Mouse (Mus musculus) heart, embryonic 13.5 days (tissue): Measurements from ENCODE around the gene Igf1r. TPM values are rescaled to one million over a fixed set of nuclear protein-coding genes. Genes with fewer than 3 reads are reported as not detected.

Source experiments
- ATAC-seq: fragments of 200-750 bp; cut with Nextera tagmentation; 2 replicates; pipeline ENCODE4 v1.8.0; 2017; ENCODE audit warnings: moderate TSS enrichment; ENCODE audit not compliant: insufficient number of reproducible peaks, low FRiP score, low TSS enrichment; ENCODE audit errors: extremely low read depth
- H3K27ac ChIP-seq: fragments of 300-500 bp; sonication (generic); replicated peaks from 2 replicates; pipeline ENCODE4 v1.5.1; 2015; ENCODE audit warnings: moderate library complexity, mild to moderate bottlenecking, inconsistent platforms
- H3K27me3 ChIP-seq: fragments of 300-500 bp; sonication (generic); replicated peaks from 2 replicates; pipeline ENCODE4 v1.6.1; 2015; ENCODE audit warnings: mild to moderate bottlenecking, inconsistent platforms
- H3K36me3 ChIP-seq: fragments of 300-500 bp; sonication (generic); 2 replicates; pipeline ENCODE4 v1.6.1; 2015; ENCODE audit warnings: mild to moderate bottlenecking, inconsistent platforms
- H3K4me1 ChIP-seq: fragments of 300-500 bp; sonication (generic); 2 replicates; pipeline ENCODE4 v1.6.1; 2015; ENCODE audit warnings: inconsistent platforms
- H3K4me2 ChIP-seq: fragments of 300-500 bp; sonication (generic); 2 replicates; pipeline ENCODE4 v1.6.1; 2015; ENCODE audit warnings: inconsistent platforms, mild to moderate bottlenecking, moderate library complexity
- H3K4me3 ChIP-seq: fragments of 300-500 bp; sonication (generic); 2 replicates; pipeline ENCODE4 v1.5.1; 2015; ENCODE audit warnings: moderate library complexity, mild to moderate bottlenecking, inconsistent platforms
- H3K9ac ChIP-seq: fragments of 300-500 bp; sonication (generic); 2 replicates; pipeline ENCODE4 v1.6.1; 2015; ENCODE audit warnings: inconsistent platforms, mild to moderate bottlenecking, moderate library complexity
- H3K9me3 ChIP-seq: fragments of 300-500 bp; sonication (generic); 2 replicates; pipeline ENCODE4 v1.6.1; 2016; ENCODE audit warnings: inconsistent platforms
- WGBS: fragments of 180-500 bp; shearing (Covaris S2); methylation state at CpG from one replicate; pipeline ENCODE4 v1.1.7; 2015; ENCODE audit warnings: mixed read lengths; 5-methylcytosine and 5-hydroxymethylcytosine counted together
- polyA plus RNA-seq: library from polyadenylated mRNA; unstranded; fragments of >200 nt; fragmentation: Nextera tagmentation; extraction: Ambion mirVana; gene quantifications from 2 replicates; pipeline ENCODE4 v1.2.1, GENCODE M21; 2015

Gene Igf1r
- polyA plus RNA-seq, 1 experiment from 2014 or later = 15.0 TPM

GRCm38 (mm10) chr7:67936801-67937200 is 15.8 kb upstream of the Igf1r start:
- no peak overlapping the region for H3K9ac ChIP-seq
- H3K27me3 ChIP-seq = no peaks in the 10 kb centered on the region; the same call in 1 of the 2 replicates
- WGBS = 74% methylated on average over 7 of the region's 7 CpGs
- H3K4me3 ChIP-seq = no peak overlapping the region
- no peaks in the 10 kb centered on the region for H3K9me3 ChIP-seq
- H3K4me2 ChIP-seq = no peak overlapping the region
- H3K27ac ChIP-seq = no peak overlapping the region
- no peak for ATAC-seq
- no peaks in the 10 kb centered on the region for H3K36me3 ChIP-seq
- H3K4me1 ChIP-seq = no peaks in the 10 kb centered on the region

GRCm38 (mm10) chr7:67943805-67944204 is 8.8 kb upstream of the Igf1r start:
- Histone ChIP-seq H3K9ac (no peak overlapping the region), H3K4me2 (no peak overlapping the region), H3K27me3 (peaks cover 7% of the 10 kb centered on the region; the same call in 1 of the 2 replicates), H3K36me3 (no peaks in the 10 kb centered on the region), H3K9me3 (no peaks in the 10 kb centered on the region), H3K27ac (no peak overlapping the region), H3K4me1 (0 out of 2 replicates have a peak, but pooled peaks cover 3% of the 10 kb centered on the region), H3K4me3 (no peak overlapping the region)
- 60% methylated on average over 9 of the region's 9 CpGs for WGBS
- no peak for ATAC-seq

- Histone ChIP-seq H3K4me1 (peaks cover 13% of the 10 kb centered on the region), H3K9me3 (no peaks in the 10 kb centered on the region), H3K9ac (no peak overlapping the region), H3K4me3 (no peak overlapping the region), H3K27ac (no peak overlapping the region), H3K27me3 (peaks cover 7% of the 10 kb centered on the region; the same call in 1 of the 2 replicates), H3K4me2 (no peak overlapping the region), H3K36me3 (no peaks in the 10 kb centered on the region)
- no peak for ATAC-seq
- WGBS = 40% methylated on average over 1 of the region's 1 CpGs
These were observed 5.7 kb upstream of the Igf1r start for GRCm38 (mm10) chr7:67946901-67947300.

- H3K27ac ChIP-seq = peak overlapping the region; percentile 100
- H3K27me3 ChIP-seq = peaks cover 7% of the 10 kb centered on the region; the same call in 1 of the 2 replicates
- H3K36me3 ChIP-seq = no peaks in the 10 kb centered on the region
- H3K4me2 ChIP-seq = peak overlapping the region; percentile 83
- no peak for ATAC-seq
- H3K9me3 ChIP-seq = no peaks in the 10 kb centered on the region
- under 1% methylated on average over 24 of the region's 24 CpGs for WGBS
- peak overlapping the region; percentile 99 for H3K9ac ChIP-seq
- H3K4me3 ChIP-seq = peak overlapping the region; percentile 82
- peaks cover 24% of the 10 kb centered on the region for H3K4me1 ChIP-seq
These were observed 2.2 kb upstream of the Igf1r start for GRCm38 (mm10) chr7:67950346-67950814.

GRCm38 (mm10) chr7:67950815-67951531 is 1.7 kb upstream of the Igf1r start:
- peak overlapping the region; percentile 100 for H3K27ac ChIP-seq
- ATAC-seq = peak; percentile 71
- H3K9me3 ChIP-seq = no peaks in the 10 kb centered on the region
- WGBS = under 1% methylated on average over 68 of the region's 71 CpGs
- H3K4me3 ChIP-seq = peak overlapping the region; percentile 82
- H3K36me3 ChIP-seq = no peaks in the 10 kb centered on the region
- H3K4me2 ChIP-seq = peak overlapping the region; percentile 83
- H3K4me1 ChIP-seq = peaks cover 30% of the 10 kb centered on the region
- H3K9ac ChIP-seq = peak overlapping the region; percentile 99
- peaks cover 7% of the 10 kb centered on the region; the same call in 1 of the 2 replicates for H3K27me3 ChIP-seq

- peak; percentile 61 for ATAC-seq
- Histone ChIP-seq H3K27me3 (peaks cover 4% of the 10 kb centered on the region; the same call in 1 of the 2 replicates), H3K36me3 (no peaks in the 10 kb centered on the region), H3K27ac (peak overlapping the region; percentile 100), H3K4me1 (peaks cover 37% of the 10 kb centered on the region), H3K4me2 (peak overlapping the region; percentile 83), H3K9ac (peak overlapping the region; percentile 99), H3K4me3 (peak overlapping the region; percentile 82), H3K9me3 (no peaks in the 10 kb centered on the region)
- 1% methylated on average over 44 of the region's 73 CpGs for WGBS
These were observed 1.0 kb upstream of the Igf1r start for GRCm38 (mm10) chr7:67951532-67952035.

GRCm38 (mm10) chr7:67952036-67952681 is 468 bp upstream of the Igf1r start:
- Histone ChIP-seq H3K9ac (peak overlapping the region; percentile 99), H3K27ac (peak overlapping the region; percentile 100), H3K9me3 (no peaks in the 10 kb centered on the region), H3K4me3 (peak overlapping the region; percentile 82), H3K36me3 (no peaks in the 10 kb centered on the region), H3K4me2 (peak overlapping the region; percentile 83), H3K4me1 (peaks cover 39% of the 10 kb centered on the region), H3K27me3 (no peaks in the 10 kb centered on the region)
- 1% methylated on average over 49 of the region's 91 CpGs for WGBS
- peak; percentile 10; the same call in 1 of the 2 replicates for ATAC-seq

- Histone ChIP-seq H3K27me3 (no peaks in the 10 kb centered on the region), H3K4me2 (peak overlapping the region; percentile 83), H3K4me1 (peaks cover 55% of the 10 kb centered on the region), H3K9me3 (no peaks in the 10 kb centered on the region), H3K9ac (peak overlapping the region; percentile 99), H3K27ac (peak overlapping the region; percentile 100), H3K4me3 (peak overlapping the region; percentile 82), H3K36me3 (no peaks in the 10 kb centered on the region)
- 2% methylated on average over 22 of the region's 23 CpGs for WGBS
- no peak for ATAC-seq
These were observed 1.2 kb downstream of the Igf1r start for GRCm38 (mm10) chr7:67953764-67954242.

- H3K4me1 ChIP-seq = peaks cover 56% of the 10 kb centered on the region
- no peak for ATAC-seq
- H3K27ac ChIP-seq = peak overlapping the region; percentile 100
- peak overlapping the region; percentile 99 for H3K9ac ChIP-seq
- H3K4me3 ChIP-seq = peak overlapping the region; percentile 82
- peak overlapping the region; percentile 83 for H3K4me2 ChIP-seq
- H3K36me3 ChIP-seq = no peaks in the 10 kb centered on the region
- no peaks in the 10 kb centered on the region for H3K27me3 ChIP-seq
- no peaks in the 10 kb centered on the region for H3K9me3 ChIP-seq
- WGBS = 13% methylated on average over 10 of the region's 10 CpGs
These were observed 2.1 kb downstream of the Igf1r start for GRCm38 (mm10) chr7:67954591-67955185.

GRCm38 (mm10) chr7:67955276-67955675 is 2.6 kb downstream of the Igf1r start:
- peak overlapping the region; percentile 83 for H3K4me2 ChIP-seq
- H3K27me3 ChIP-seq = no peaks in the 10 kb centered on the region
- peaks cover 60% of the 10 kb centered on the region for H3K4me1 ChIP-seq
- 15% methylated on average over 5 of the region's 5 CpGs for WGBS
- H3K4me3 ChIP-seq = peak overlapping the region; percentile 82
- peak overlapping the region; percentile 99 for H3K9ac ChIP-seq
- H3K9me3 ChIP-seq = no peaks in the 10 kb centered on the region
- H3K27ac ChIP-seq = peak overlapping the region; percentile 100
- no peaks in the 10 kb centered on the region for H3K36me3 ChIP-seq
- no peak for ATAC-seq

GRCm38 (mm10) chr7:67957376-67957775 is 4.7 kb downstream of the Igf1r start:
- Histone ChIP-seq H3K27me3 (no peaks in the 10 kb centered on the region), H3K27ac (peak overlapping the region; percentile 39; the same call in 1 of the 2 replicates), H3K9me3 (no peaks in the 10 kb centered on the region), H3K9ac (peak overlapping the region; percentile 16; the same call in 1 of the 2 replicates), H3K36me3 (no peaks in the 10 kb centered on the region), H3K4me1 (peaks cover 81% of the 10 kb centered on the region), H3K4me2 (peak overlapping the region; percentile 59), H3K4me3 (no peak overlapping the region)
- no peak for ATAC-seq
- WGBS = 56% methylated on average over 6 of the region's 6 CpGs
